Mouse (Mus musculus): ENCODE results near the gene 2200002J24Rik. TPM values are rescaled to one million over a fixed set of nuclear protein-coding genes. Genes with fewer than 3 reads are reported as not detected.

Gene 2200002J24Rik
- polyA plus RNA-seq (2015; fragmentation: Nextera tagmentation; extraction: Ambion mirVana) = 4.2 and 6.6 TPM in 2 replicates

GRCm38 (mm10) chr7:30698589-30698988 is at the start of gene 2200002J24Rik:
Gene 2200002J24Rik, plus strand, starts transcription at chr7:30698926.
- Histone ChIP-seq H3K9me3 (no peaks in the 10 kb centered on the region), H3K4me1 (no peaks in the 10 kb centered on the region), H3K27me3 (replicated peaks) (no peaks in the 10 kb centered on the region), H3K27ac (peak within 1 kb of the TSS; percentile 17), H3K4me2 (no peak within 1 kb of the TSS), H3K9ac (no peak within 1 kb of the TSS), H3K4me3 (replicated peaks) (no peak within 1 kb of the TSS), H3K36me3 (no peaks in the 10 kb centered on the region)
- peak; percentile 63 for ATAC-seq (ENCODE audit: insufficient read depth, low FRiP score, low read depth)
- 40% methylated on average over 9 of the region's 9 CpGs for WGBS

GRCm38 (mm10) chr7:30649591-30650540 is 48.9 kb upstream of the 2200002J24Rik start, which contains the start of gene Rbm42:
Gene Rbm42, minus strand, starts transcription at chr7:30650317.
- H3K27ac ChIP-seq = peak within 1 kb of the TSS; percentile 57; the same call in 1 of the 2 replicates
- peak within 1 kb of the TSS; percentile 99 for H3K4me3 ChIP-seq (replicated peaks)
- peak within 1 kb of the TSS; percentile 99 for H3K9ac ChIP-seq
- WGBS = 1% methylated on average over 59 of the region's 59 CpGs
- peak within 1 kb of the TSS; percentile 92 for H3K4me2 ChIP-seq
- H3K27me3 ChIP-seq (replicated peaks) = no peaks in the 10 kb centered on the region
- H3K9me3 ChIP-seq = no peaks in the 10 kb centered on the region
- peaks cover 33% of the 10 kb centered on the region for H3K36me3 ChIP-seq
- H3K4me1 ChIP-seq = 0 out of 2 replicates have a peak, but pooled peaks cover 10% of the 10 kb centered on the region
- peak; percentile 99 for ATAC-seq (ENCODE audit: insufficient read depth, low FRiP score, low read depth)

GRCm38 (mm10) chr7:30664529-30665200 is 34.1 kb upstream of the 2200002J24Rik start, which contains the start of gene Haus5:
Gene Haus5, minus strand, starts transcription at chr7:30664994.
- Histone ChIP-seq H3K4me2 (peak within 1 kb of the TSS; percentile 73), H3K9ac (peak within 1 kb of the TSS; percentile 78), H3K4me3 (replicated peaks) (peak within 1 kb of the TSS; percentile 85), H3K4me1 (peaks cover 9% of the 10 kb centered on the region; the same call in 1 of the 2 replicates), H3K27me3 (replicated peaks) (no peaks in the 10 kb centered on the region), H3K27ac (peak within 1 kb of the TSS; percentile 35; the same call in 1 of the 2 replicates), H3K9me3 (no peaks in the 10 kb centered on the region), H3K36me3 (peaks cover 19% of the 10 kb centered on the region; the same call in 1 of the 2 replicates)
- 1% methylated on average over 34 of the region's 34 CpGs for WGBS
- peak; percentile 90 for ATAC-seq (ENCODE audit: insufficient read depth, low FRiP score, low read depth)

- Histone ChIP-seq H3K4me2 (peak overlapping the region; percentile 73), H3K4me3 (replicated peaks) (peak overlapping the region; percentile 85), H3K36me3 (0 out of 2 replicates have a peak, but pooled peaks cover 13% of the 10 kb centered on the region), H3K9me3 (no peaks in the 10 kb centered on the region), H3K27ac (no peak overlapping the region), H3K4me1 (peaks cover 9% of the 10 kb centered on the region; the same call in 1 of the 2 replicates), H3K27me3 (replicated peaks) (no peaks in the 10 kb centered on the region), H3K9ac (peak overlapping the region; percentile 78; the same call in 1 of the 2 replicates)
- 0 out of 2 replicates have a peak, but pooled peaks have one; percentile 36 for ATAC-seq (ENCODE audit: insufficient read depth, low FRiP score, low read depth)
- 4% methylated on average over 11 of the region's 11 CpGs for WGBS
These were observed 33.4 kb upstream of the 2200002J24Rik start for GRCm38 (mm10) chr7:30665321-30665720.

GRCm38 (mm10) chr7:30669229-30669628 is 29.5 kb upstream of the 2200002J24Rik start:
- H3K4me3 ChIP-seq (replicated peaks) = no peak overlapping the region
- ATAC-seq (ENCODE audit: insufficient read depth, low FRiP score, low read depth) = no peak
- H3K9ac ChIP-seq = no peak overlapping the region
- 35% methylated on average over 3 of the region's 3 CpGs for WGBS
- H3K27ac ChIP-seq = no peak overlapping the region
- no peaks in the 10 kb centered on the region for H3K9me3 ChIP-seq
- no peaks in the 10 kb centered on the region for H3K27me3 ChIP-seq (replicated peaks)
- H3K36me3 ChIP-seq = no peaks in the 10 kb centered on the region
- H3K4me2 ChIP-seq = no peak overlapping the region
- peaks cover 8% of the 10 kb centered on the region; the same call in 1 of the 2 replicates for H3K4me1 ChIP-seq

GRCm38 (mm10) chr7:30671480-30671879 is 27.2 kb upstream of the 2200002J24Rik start, which contains the start of gene Pmis2:
Gene Pmis2, minus strand, starts transcription at chr7:30671605.
- Histone ChIP-seq H3K9me3 (no peaks in the 10 kb centered on the region), H3K9ac (no peak within 1 kb of the TSS), H3K4me3 (replicated peaks) (no peak within 1 kb of the TSS), H3K36me3 (no peaks in the 10 kb centered on the region), H3K27ac (no peak within 1 kb of the TSS), H3K4me2 (no peak within 1 kb of the TSS), H3K4me1 (no peaks in the 10 kb centered on the region), H3K27me3 (replicated peaks) (no peaks in the 10 kb centered on the region)
- no peak for ATAC-seq (ENCODE audit: insufficient read depth, low FRiP score, low read depth)
- 68% methylated on average over 9 of the region's 9 CpGs for WGBS

- WGBS = 62% methylated on average over 5 of the region's 5 CpGs
- ATAC-seq (ENCODE audit: insufficient read depth, low FRiP score, low read depth) = no peak
- Histone ChIP-seq H3K4me1 (no peaks in the 10 kb centered on the region), H3K27ac (no peak overlapping the region), H3K27me3 (replicated peaks) (no peaks in the 10 kb centered on the region), H3K9me3 (no peaks in the 10 kb centered on the region), H3K4me2 (no peak overlapping the region), H3K4me3 (replicated peaks) (no peak overlapping the region), H3K36me3 (no peaks in the 10 kb centered on the region), H3K9ac (no peak overlapping the region)
These were observed 20.3 kb upstream of the 2200002J24Rik start for GRCm38 (mm10) chr7:30678263-30678975.

- H3K27ac ChIP-seq = no peak overlapping the region
- no peaks in the 10 kb centered on the region for H3K36me3 ChIP-seq
- H3K4me3 ChIP-seq (replicated peaks) = no peak overlapping the region
- H3K4me2 ChIP-seq = no peak overlapping the region
- H3K4me1 ChIP-seq = no peaks in the 10 kb centered on the region
- no peak overlapping the region for H3K9ac ChIP-seq
- H3K27me3 ChIP-seq (replicated peaks) = no peaks in the 10 kb centered on the region
- H3K9me3 ChIP-seq = no peaks in the 10 kb centered on the region
- WGBS = 56% methylated on average over 5 of the region's 5 CpGs
- no peak for ATAC-seq (ENCODE audit: insufficient read depth, low FRiP score, low read depth)
These were observed 16.8 kb upstream of the 2200002J24Rik start for GRCm38 (mm10) chr7:30681897-30682296.

- ATAC-seq (ENCODE audit: insufficient read depth, low FRiP score, low read depth) = no peak
These were observed 15.3 kb upstream of the 2200002J24Rik start for GRCm38 (mm10) chr7:30683425-30683824.

GRCm38 (mm10) chr7:30688325-30688724 is 10.4 kb upstream of the 2200002J24Rik start:
- H3K9ac ChIP-seq = no peak overlapping the region
- no peaks in the 10 kb centered on the region for H3K27me3 ChIP-seq (replicated peaks)
- no peak for ATAC-seq (ENCODE audit: insufficient read depth, low FRiP score, low read depth)
- WGBS = 67% methylated on average over 6 of the region's 6 CpGs
- H3K4me2 ChIP-seq = no peak overlapping the region
- no peaks in the 10 kb centered on the region for H3K36me3 ChIP-seq
- 0 out of 2 replicates have a peak, but pooled peaks cover 5% of the 10 kb centered on the region for H3K4me1 ChIP-seq
- H3K27ac ChIP-seq = peak overlapping the region; percentile 46; the same call in 1 of the 2 replicates
- H3K9me3 ChIP-seq = no peaks in the 10 kb centered on the region
- H3K4me3 ChIP-seq (replicated peaks) = no peak overlapping the region

More at GRCm38 (mm10) chr7:30683425-30683824, 15.3 kb upstream of the 2200002J24Rik start:
- no peak overlapping the region for H3K9ac ChIP-seq
- H3K27me3 ChIP-seq (replicated peaks) = no peaks in the 10 kb centered on the region
- H3K27ac ChIP-seq = no peak overlapping the region
- no peaks in the 10 kb centered on the region for H3K9me3 ChIP-seq
- H3K4me2 ChIP-seq = no peak overlapping the region
- 0 out of 2 replicates have a peak, but pooled peaks cover 5% of the 10 kb centered on the region for H3K4me1 ChIP-seq
- H3K4me3 ChIP-seq (replicated peaks) = no peak overlapping the region
- H3K36me3 ChIP-seq = no peaks in the 10 kb centered on the region
- WGBS = 78% methylated on average over 2 of the region's 2 CpGs

- no peaks in the 10 kb centered on the region for H3K36me3 ChIP-seq
- WGBS = 49% methylated on average over 5 of the region's 5 CpGs
- no peaks in the 10 kb centered on the region for H3K27me3 ChIP-seq (replicated peaks)
- H3K4me3 ChIP-seq (replicated peaks) = no peak overlapping the region
- no peak overlapping the region for H3K9ac ChIP-seq
- ATAC-seq (ENCODE audit: insufficient read depth, low FRiP score, low read depth) = no peak
- no peaks in the 10 kb centered on the region for H3K4me1 ChIP-seq
- peak overlapping the region; percentile 17 for H3K27ac ChIP-seq
- H3K9me3 ChIP-seq = no peaks in the 10 kb centered on the region
- no peak overlapping the region for H3K4me2 ChIP-seq
These were observed 625 bp upstream of the 2200002J24Rik start for GRCm38 (mm10) chr7:30698101-30698500.

Measured in stomach, embryonic 15.5 days (tissue).